Mouse (Mus musculus) urinary bladder, adult 18-20 months (tissue): ENCODE results near the gene Rab8b.

Source experiments
- DNase-seq, 2 experiments: peaks; one replicate each; pipeline ENCODE4 v3.0.0; 2022; ENCODE audit warnings: low spot score in 2 of 2, mixed read lengths in 2 of 2

The Rab8b gene

GRCm38 (mm10) chr9:66919382-66919971 lies at the start of gene Rab8b:
Rab8b (minus strand) TSS chr9:66919687.
- DNase-seq: peak; percentile 91 to 96

GRCm38 (mm10) chr9:66967492-66967891 lies 48.0 kb upstream of the Rab8b start:
- DNase-seq: no peak

- DNase-seq: no peak
Measured at GRCm38 (mm10) chr9:66961478-66961877, 42.0 kb upstream of the Rab8b start.

- DNase-seq: no peak
Measured at GRCm38 (mm10) chr9:66957451-66957850, 38.0 kb upstream of the Rab8b start.

- no peak for DNase-seq
Measured at GRCm38 (mm10) chr9:66952886-66953285, 33.4 kb upstream of the Rab8b start.

- DNase-seq: no peak
Measured at GRCm38 (mm10) chr9:66952321-66952720, 32.8 kb upstream of the Rab8b start.

- no peak for DNase-seq
Measured at GRCm38 (mm10) chr9:66948536-66948935, 29.0 kb upstream of the Rab8b start.

GRCm38 (mm10) chr9:66945647-66946641 lies 26.5 kb upstream of the Rab8b start, which contains the start of gene Rps27l:
Rps27l (plus strand) TSS chr9:66946086.
- DNase-seq: peak; percentile 93 to 95

GRCm38 (mm10) chr9:66945161-66945560 lies 25.7 kb upstream of the Rab8b start:
- no peak for DNase-seq

- peak in 1 of 2 experiments; percentile 28 for DNase-seq
Measured at GRCm38 (mm10) chr9:66938836-66939235, 19.3 kb upstream of the Rab8b start.

GRCm38 (mm10) chr9:66937507-66937906 lies 18.0 kb upstream of the Rab8b start:
- DNase-seq: no peak

- DNase-seq: no peak
Measured at GRCm38 (mm10) chr9:66933869-66934808, 14.7 kb upstream of the Rab8b start.

GRCm38 (mm10) chr9:66930351-66930750 lies 10.9 kb upstream of the Rab8b start:
- no peak for DNase-seq

GRCm38 (mm10) chr9:66927696-66928402 lies 8.4 kb upstream of the Rab8b start:
- DNase-seq: no peak

GRCm38 (mm10) chr9:66925853-66926252 lies 6.4 kb upstream of the Rab8b start:
- no peak for DNase-seq

GRCm38 (mm10) chr9:66922076-66922475 lies 2.6 kb upstream of the Rab8b start:
- no peak for DNase-seq

GRCm38 (mm10) chr9:66920488-66921279 lies 1.2 kb upstream of the Rab8b start:
- no peak for DNase-seq

GRCm38 (mm10) chr9:66919981-66920380 lies 494 bp upstream of the Rab8b start:
- peak in 1 of 2 experiments; percentile 9 for DNase-seq

- DNase-seq: no peak
Measured at GRCm38 (mm10) chr9:66918672-66919330, 686 bp downstream of the Rab8b start.

- no peak for DNase-seq
Measured at GRCm38 (mm10) chr9:66917892-66918255, 1.6 kb downstream of the Rab8b start.
